Mouse (Mus musculus): Measurements from ENCODE around the gene Rab36.

DNA sequence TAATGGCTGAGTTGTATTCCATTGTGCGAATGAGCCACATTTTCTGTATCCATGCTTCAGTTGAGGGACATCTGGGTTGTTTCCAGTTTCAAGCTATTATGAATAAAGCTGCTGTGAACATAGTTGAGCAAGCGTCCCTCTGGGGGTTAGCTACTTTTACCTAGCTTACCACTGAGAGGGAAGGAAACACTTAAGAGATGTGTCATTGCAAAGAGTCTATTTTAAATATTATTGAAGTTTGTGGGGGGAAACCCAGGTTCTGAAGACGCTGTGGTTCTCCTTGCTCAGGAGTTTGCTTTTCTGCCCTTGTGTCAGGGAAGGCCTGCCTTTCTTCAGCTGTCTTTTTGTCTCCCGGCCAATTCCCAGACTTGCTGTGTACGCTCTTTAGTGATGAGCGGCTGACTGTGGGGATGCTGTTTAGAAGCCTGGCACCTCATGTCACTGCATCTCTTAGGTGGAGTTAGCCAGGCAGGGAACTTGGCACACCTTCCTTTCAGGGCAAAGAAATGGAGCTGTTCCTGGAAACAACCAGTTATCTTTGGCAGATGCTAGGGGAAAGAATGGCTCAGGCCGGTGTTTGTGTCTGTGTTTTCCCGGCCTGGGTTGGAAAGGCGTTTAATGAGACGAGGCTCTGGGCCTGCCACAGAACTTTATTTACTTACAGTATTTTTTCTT is 54.8 kb downstream of the Rab36 start:
- TF ChIP-seq POLR2A (IDR thresholded peaks at IDR 0.05; ENCODE audit: insufficient read depth, low read depth, low read length): no peak
- no peak for TF ChIP-seq CTCF (IDR thresholded peaks at IDR 0.05; ENCODE audit: insufficient read depth, low read depth, low read length)
